Mouse (Mus musculus) hematopoietic stem cell, adult 5-6 weeks (primary cell): ENCODE results near the gene Snx14. TPM values are rescaled to one million over a fixed set of nuclear protein-coding genes. Genes with fewer than 3 reads are reported as not detected.
A peak's percentile ranks its signal among the peaks of the same experiment; 100 is the strongest.

Source experiments
- ATAC-seq, 2 experiments: fragments of 125-278 bp in 1 of 2; replicated peaks in 1 of 2; 2 replicates each; pipeline ENCODE4 v1.8.0; 2016 to 2017; ENCODE audit warnings: inconsistent platforms in 2 of 2, mild to moderate bottlenecking in 2 of 2, moderate number of reproducible peaks in 2 of 2, low read depth in 1 of 2, moderate TSS enrichment in 1 of 2; ENCODE audit not compliant: low FRiP score in 2 of 2, poor library complexity in 2 of 2, severe bottlenecking in 2 of 2, insufficient read depth in 1 of 2, low TSS enrichment in 1 of 2
- total RNA-seq: library from RNA; stranded (forward); fragments of 172-1452, 232-1000 nt; gene quantifications from 2 replicates; pipeline ENCODE4 v1.2.3, GENCODE M21; 2017

Gene Snx14
- total RNA-seq, 1 experiment from 2014 or later: 35.6 TPM

DNA sequence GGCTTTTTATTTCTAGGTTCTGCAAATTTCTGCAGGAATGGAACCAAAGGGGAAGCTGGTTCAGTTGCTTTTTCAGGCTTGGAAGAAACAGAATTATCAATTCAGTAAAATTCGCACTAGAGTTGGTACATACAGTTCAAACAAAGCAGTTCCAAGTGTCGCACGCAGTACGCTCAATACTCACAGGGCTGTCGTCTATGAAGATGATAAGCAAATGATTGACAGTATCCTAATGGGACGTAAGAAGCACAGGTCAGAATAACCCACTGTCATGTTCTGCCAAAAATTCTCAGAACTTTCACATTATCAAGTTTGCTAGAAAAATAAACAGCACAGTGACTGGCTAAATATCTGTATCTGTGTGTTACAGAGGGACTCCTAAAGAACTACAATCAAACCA is 34.2 kb downstream of the Snx14 start:
- peak in 1 of 2 experiments; percentile 8; a peak in 1 of 4 replicates for ATAC-seq

DNA sequence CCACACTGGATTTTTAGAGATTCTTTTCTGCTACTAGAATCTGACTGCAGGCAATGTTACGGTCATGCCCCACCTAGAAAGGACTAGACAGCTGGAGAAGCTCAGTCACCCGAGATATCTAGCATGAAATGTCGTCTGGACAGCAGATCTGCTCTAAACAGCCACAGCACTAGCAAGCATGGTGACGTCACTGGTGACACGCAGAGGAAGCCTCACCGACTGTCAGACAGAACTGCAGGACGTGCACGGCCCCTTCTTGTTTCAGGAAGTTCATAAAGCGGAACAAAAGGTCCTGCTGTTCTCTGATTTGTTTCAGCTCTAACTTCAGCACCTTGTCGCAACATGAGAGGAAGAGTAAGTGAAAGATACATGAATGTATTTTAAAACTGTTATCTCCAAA is 34.7 kb downstream of the Snx14 start:
- ATAC-seq: peak; percentile 99 to 100

DNA sequence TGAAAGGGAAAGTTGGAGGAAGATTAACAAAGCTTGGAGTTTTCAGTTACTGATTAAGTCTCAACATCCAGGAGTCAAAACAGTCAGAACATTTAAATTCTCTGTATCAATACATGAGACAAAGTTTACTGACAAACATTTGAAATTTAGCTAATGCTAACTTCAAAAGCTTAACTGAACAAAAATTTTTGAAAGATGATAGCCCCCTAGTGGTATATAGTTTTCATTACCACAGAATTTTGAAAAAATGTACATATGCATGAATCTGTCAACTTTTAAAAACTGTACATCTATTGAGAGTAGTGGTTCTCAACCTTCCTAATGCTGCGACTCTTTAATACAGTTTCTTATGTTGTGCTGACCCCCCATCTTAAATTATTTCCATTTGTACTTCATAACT is 40.3 kb downstream of the Snx14 start:
- ATAC-seq: peak in 1 of 2 experiments; percentile 69; a peak in 3 of 4 replicates

- no peak for ATAC-seq
Measured at GRCm38 (mm10) chr9:88394852-88395251, 43.9 kb downstream of the Snx14 start.

- no peak for ATAC-seq
Measured at GRCm38 (mm10) chr9:88388826-88389225, 49.9 kb downstream of the Snx14 start.

- 0 out of 4 replicates have a peak, but pooled peaks of 1 of the 2 experiments have one; percentile 13 for ATAC-seq
Measured at GRCm38 (mm10) chr9:88380542-88380941, 58.2 kb downstream of the Snx14 start.

- peak; percentile 93 for ATAC-seq
Measured at GRCm38 (mm10) chr9:88380076-88380475, 58.7 kb downstream of the Snx14 start.

- no peak for ATAC-seq
Measured at GRCm38 (mm10) chr9:88379057-88379456, 59.7 kb downstream of the Snx14 start.

DNA sequence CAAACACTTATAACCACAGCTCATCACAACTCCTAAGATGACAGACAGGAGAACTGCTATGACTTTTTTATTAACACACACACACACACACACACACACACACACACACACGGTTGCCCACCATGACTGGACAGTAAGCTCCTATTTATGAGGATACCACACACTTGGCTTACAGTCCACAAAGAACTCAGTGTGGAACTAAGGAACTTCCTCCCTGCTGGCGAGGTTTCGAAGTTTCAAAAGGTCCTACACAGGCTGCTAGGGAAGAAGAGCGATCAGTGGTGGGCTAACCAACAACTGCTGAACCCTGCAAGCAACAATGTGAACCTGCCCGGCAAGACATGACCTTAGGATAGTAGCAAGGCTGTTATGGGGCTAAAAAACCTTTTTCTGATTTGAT is 61.3 kb downstream of the Snx14 start:
- peak; percentile 40 to 67; a peak in 3 of 4 replicates for ATAC-seq

GRCm38 (mm10) chr9:88373001-88373400 is 65.8 kb downstream of the Snx14 start:
- ATAC-seq: no peak

DNA sequence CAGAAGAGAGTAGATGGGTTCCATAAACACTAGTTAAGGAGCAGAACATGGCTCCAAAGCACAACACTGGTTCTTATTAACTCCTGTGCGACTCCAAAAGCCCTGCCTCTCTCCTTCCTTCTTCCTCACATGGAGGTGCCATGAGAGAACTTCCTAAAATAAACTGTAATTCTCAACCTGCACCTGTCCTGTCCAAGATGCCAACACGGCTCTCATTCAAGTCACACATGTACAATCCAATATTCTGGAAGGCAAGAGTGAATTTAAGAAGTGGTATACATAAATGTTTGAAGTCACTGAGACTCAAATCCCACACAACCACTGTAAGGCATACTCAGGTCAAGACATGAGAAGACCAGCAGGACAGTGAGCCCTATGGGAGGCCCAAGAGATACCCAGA is 67.6 kb downstream of the Snx14 start:
- ATAC-seq: no peak

- ATAC-seq: no peak
Measured at GRCm38 (mm10) chr9:88369666-88370065, 69.1 kb downstream of the Snx14 start.

- ATAC-seq: no peak
Measured at GRCm38 (mm10) chr9:88368476-88368875, 70.3 kb downstream of the Snx14 start.

GRCm38 (mm10) chr9:88367751-88368150 is 71.0 kb downstream of the Snx14 start:
- ATAC-seq: no peak

DNA sequence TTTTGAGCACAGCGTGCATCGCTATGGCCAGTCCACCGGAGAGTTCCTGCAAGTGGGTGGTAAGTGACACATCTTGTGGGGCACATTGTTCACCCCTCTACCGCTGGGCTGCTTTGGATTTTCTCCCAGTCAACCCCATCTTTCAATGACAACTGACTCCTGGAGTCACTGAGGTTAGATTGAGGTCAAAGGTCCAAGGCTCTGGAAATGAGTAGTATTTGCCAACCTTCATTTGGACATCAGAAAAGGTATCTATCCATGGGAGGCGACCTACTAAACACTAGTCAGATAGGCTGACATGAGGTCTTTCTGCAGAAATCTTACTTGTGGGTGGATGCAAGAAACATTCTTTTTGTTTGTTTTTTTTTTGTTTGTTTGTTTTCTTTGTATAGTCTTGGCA is 71.4 kb downstream of the Snx14 start:
- no peak for ATAC-seq

- ATAC-seq: no peak
Measured at GRCm38 (mm10) chr9:88366819-88367218, 71.9 kb downstream of the Snx14 start.

DNA sequence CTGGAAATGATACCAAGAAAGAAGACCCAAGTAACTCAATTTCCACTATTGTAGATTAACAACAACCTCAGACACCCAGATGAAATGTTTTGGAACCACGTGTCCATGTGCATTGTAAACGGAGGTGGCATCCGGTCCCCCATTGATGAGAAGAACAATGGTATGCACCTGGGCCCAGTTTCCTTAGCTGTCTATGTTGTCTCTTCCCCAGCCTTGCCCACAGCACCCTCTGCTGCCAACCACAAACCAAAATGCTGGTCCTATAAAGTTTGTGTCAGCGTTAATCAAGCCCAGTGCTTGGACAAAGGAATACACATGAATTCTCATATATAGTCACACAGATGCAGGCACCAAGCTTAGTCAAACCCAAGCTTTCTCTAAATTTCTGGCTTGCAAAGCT is 72.5 kb downstream of the Snx14 start:
- peak in 1 of 2 experiments; percentile 31; a peak in 1 of 4 replicates for ATAC-seq

DNA sequence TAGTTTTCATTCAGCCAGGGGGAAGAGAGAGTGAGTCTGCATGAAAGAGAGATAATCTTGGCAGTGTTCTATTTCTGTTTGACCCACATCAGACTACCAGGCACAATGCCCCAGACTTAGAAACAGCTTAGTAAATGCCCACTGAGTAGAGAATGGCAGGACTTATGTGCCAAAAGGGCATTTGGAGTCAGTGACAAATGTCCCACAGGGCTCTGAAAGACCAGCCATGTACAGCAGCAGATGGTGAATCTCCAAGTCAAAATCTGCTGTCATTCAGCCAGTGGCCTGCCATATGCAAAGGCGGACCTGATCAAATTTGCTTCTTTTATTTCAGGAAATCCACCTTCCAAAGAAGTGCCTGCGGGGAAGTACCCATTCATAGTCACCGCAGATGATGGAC is 75.7 kb downstream of the Snx14 start:
- no peak for ATAC-seq

DNA sequence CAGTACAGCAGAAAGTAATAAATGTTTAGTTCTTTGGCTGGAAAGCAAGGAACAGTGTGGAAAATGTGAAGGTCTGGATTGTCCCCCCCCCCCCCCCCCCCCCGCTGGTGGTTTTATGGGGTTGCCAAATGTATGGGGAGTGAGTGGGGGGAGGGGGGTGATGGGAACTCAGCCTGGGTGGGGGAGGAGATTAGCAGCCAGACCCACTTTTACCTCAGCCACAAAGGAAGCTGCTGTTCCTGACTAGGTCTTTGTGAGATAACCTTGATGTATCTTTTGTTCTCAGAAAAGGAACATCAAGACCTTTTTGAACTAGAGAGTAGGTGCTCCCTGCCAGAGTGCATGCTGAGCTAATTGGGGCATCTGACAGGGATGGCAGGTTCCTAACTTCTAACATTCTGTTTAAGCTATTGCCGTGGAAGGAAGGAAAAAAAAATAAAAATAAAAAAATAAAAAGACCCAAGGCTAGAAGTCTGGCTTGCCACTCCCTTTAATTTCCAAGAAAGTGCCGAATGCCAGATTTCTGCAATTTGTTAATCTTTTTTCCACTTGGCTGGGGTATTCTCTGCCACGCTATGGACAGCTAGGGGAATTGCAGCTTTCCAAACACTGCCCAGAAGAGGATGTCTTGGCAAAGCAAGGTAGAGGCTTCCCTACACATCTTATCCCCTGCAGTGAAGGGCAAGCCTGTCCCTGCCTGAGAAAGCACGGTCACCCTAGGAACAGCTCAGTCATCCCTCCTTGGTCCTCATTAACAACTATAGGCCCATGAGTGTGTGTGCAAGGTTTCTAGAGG is 76.5 kb downstream of the Snx14 start:
- peak in 1 of 2 experiments; percentile 11; a peak in 1 of 4 replicates for ATAC-seq
